Mouse (Mus musculus): ENCODE data around the gene Smok2a.
"Not testable (repeated sequence)": the region's sequence is repeated elsewhere in the genome, so short reads cannot be mapped to it uniquely, and the experiment has no call there.

The Smok2a gene

GRCm38 (mm10) chr17:13215595-13215994 is 5.4 kb upstream of the Smok2a start:
- no peak for DNase-seq

GRCm38 (mm10) chr17:13221921-13222320 is 933 bp downstream of the Smok2a start:
- not testable (repeated sequence) for DNase-seq

GRCm38 (mm10) chr17:13229957-13230356 is 9.0 kb downstream of the Smok2a start, which contains the start of gene Smok2b:
TSS of gene Smok2b (plus strand) at chr17:13230257.
- DNase-seq = not testable (repeated sequence)

- not testable (repeated sequence) for DNase-seq
Observed at GRCm38 (mm10) chr17:13239461-13239860, 18.5 kb downstream of the Smok2a start.

GRCm38 (mm10) chr17:13240807-13241727 is 20.1 kb downstream of the Smok2a start:
- DNase-seq = not testable (repeated sequence)

GRCm38 (mm10) chr17:13254786-13255185 is 33.8 kb downstream of the Smok2a start:
- DNase-seq = not testable (repeated sequence)
